Mouse (Mus musculus) cerebellum, adult 2 months (tissue): ENCODE measurements at regions not wholly inside any gene's neighbourhood (a gene's known extent, or its start where the extent isn't known, plus 50 kb on each side); places are given as distances from the start of the nearest gene placed in this dataset.

Experiments
- CTCF ChIP-seq: fragments of 200-500 bp; IDR thresholded peaks from 2 replicates; pipeline ENCODE4 v1.5.1; 2011; ENCODE audit warnings: low read depth, mild to moderate bottlenecking, control low read depth, low read length, moderate library complexity, borderline replicate concordance; ENCODE audit not compliant: insufficient read depth
- POLR2A ChIP-seq: fragments of 200-500 bp; IDR thresholded peaks from 2 replicates; pipeline ENCODE4 v1.6.1; 2011; ENCODE audit warnings: low read length, control low read depth, borderline replicate concordance; ENCODE audit not compliant: insufficient read depth

- TF ChIP-seq POLR2A (no peak), CTCF (no peak)
Measured at GRCm38 (mm10) chr13:31206381-31206780, 232.4 kb downstream of the Gm5447 start.
